Mouse (Mus musculus) kidney, embryonic 16.5 days (tissue): Measurements from ENCODE around the gene Mknk1. TPM values are rescaled to one million over a fixed set of nuclear protein-coding genes. Genes with fewer than 3 reads are reported as not detected.

Experiments used
- ATAC-seq: fragments of 200-750 bp; cut with Nextera tagmentation; 2 replicates; pipeline ENCODE4 v1.8.0; 2017; ENCODE audit warnings: moderate TSS enrichment; ENCODE audit not compliant: low FRiP score, low TSS enrichment
- H3K27ac ChIP-seq: fragments of 300-500 bp; sonication (generic); 2 replicates; pipeline ENCODE4 v1.5.1; 2014; ENCODE audit warnings: low read length
- H3K27me3 ChIP-seq: fragments of 300-500 bp; sonication (generic); 2 replicates; pipeline ENCODE4 v1.6.1; 2014; ENCODE audit warnings: low read length, control low read depth, mixed read lengths; ENCODE audit not compliant: insufficient read depth
- H3K36me3 ChIP-seq: fragments of 300-500 bp; sonication (generic); 2 replicates; pipeline ENCODE4 v1.6.1; 2014; ENCODE audit warnings: low read length, control low read depth, mixed read lengths; ENCODE audit not compliant: insufficient read depth
- H3K4me1 ChIP-seq: fragments of 300-500 bp; sonication (generic); 2 replicates; pipeline ENCODE4 v1.6.1; 2014; ENCODE audit warnings: low read length, control low read depth, mixed read lengths; ENCODE audit not compliant: insufficient read depth
- H3K4me2 ChIP-seq: fragments of 300-500 bp; sonication (generic); replicated peaks from 2 replicates; pipeline ENCODE4 v1.6.1; 2014; ENCODE audit warnings: low read depth, low read length
- H3K4me3 ChIP-seq: fragments of 300-500 bp; sonication (generic); 2 replicates; pipeline ENCODE4 v1.5.1; 2014; ENCODE audit warnings: mild to moderate bottlenecking, low read length
- H3K9ac ChIP-seq: fragments of 300-500 bp; sonication (generic); replicated peaks from 2 replicates; pipeline ENCODE4 v1.6.1; 2014; ENCODE audit warnings: low read length
- H3K9me3 ChIP-seq: fragments of 300-500 bp; sonication (generic); 2 replicates; pipeline ENCODE4 v1.6.1; 2016; ENCODE audit warnings: low read length, control low read depth
- WGBS: fragments of 180-500 bp; shearing (Covaris S2); extraction: QIAGEN DNeasy Blood & Tissue Kit; methylation state at CpG from one replicate; pipeline ENCODE4 v1.1.7; 2014; 5-methylcytosine and 5-hydroxymethylcytosine counted together
- polyA plus RNA-seq: library from polyadenylated mRNA; unstranded; fragments of >200 nt; fragmentation: Nextera tagmentation; extraction: Ambion mirVana; gene quantifications from 2 replicates; pipeline ENCODE4 v1.2.1, GENCODE M21; 2015

Gene Mknk1
- 29.9 and 31.0 TPM in 2 replicates for polyA plus RNA-seq

- 1% methylated on average over 51 of the region's 51 CpGs for WGBS
- H3K27me3 ChIP-seq: no peaks in the 10 kb centered on the region
- H3K36me3 ChIP-seq: no peaks in the 10 kb centered on the region
- peak within 1 kb of the TSS; percentile 63 for H3K4me2 ChIP-seq
- H3K4me3 ChIP-seq: peak within 1 kb of the TSS; percentile 81
- H3K9me3 ChIP-seq: no peaks in the 10 kb centered on the region
- H3K27ac ChIP-seq: peak within 1 kb of the TSS; percentile 35; the same call in 1 of the 2 replicates
- ATAC-seq: peak; percentile 94
- H3K9ac ChIP-seq: peak within 1 kb of the TSS; percentile 78
- peaks cover 7% of the 10 kb centered on the region for H3K4me1 ChIP-seq
These were observed at the start of gene Mknk1 for GRCm38 (mm10) chr4:115838696-115839641. TSS of gene Mknk1 (plus strand) at chr4:115839198.

DNA sequence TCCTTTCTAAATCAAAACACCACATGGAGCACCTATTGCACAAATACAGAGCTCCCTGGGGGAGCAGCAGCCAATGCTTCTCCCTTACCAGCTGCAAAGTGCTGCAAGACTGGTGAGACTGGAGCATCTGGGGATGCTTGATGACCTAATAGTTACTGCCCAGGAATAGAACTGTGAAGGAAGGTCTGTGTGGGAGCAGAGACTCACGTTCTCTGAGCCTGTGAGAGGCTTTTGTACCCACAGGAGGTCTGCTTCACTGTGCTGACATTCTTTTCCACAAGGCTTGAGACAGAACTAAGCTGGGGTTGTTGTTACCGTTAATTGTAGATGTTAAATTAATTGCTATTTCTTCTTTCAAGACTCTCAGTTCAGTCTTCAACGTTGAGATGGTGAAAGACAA is 48.1 kb upstream of the Mknk1 start:
- H3K4me2 ChIP-seq: no peak overlapping the region
- H3K27ac ChIP-seq: no peak overlapping the region
- ATAC-seq: no peak
- no peak overlapping the region for H3K4me3 ChIP-seq
- peaks cover 1% of the 10 kb centered on the region for H3K4me1 ChIP-seq
- H3K36me3 ChIP-seq: peaks cover 41% of the 10 kb centered on the region
- H3K9me3 ChIP-seq: no peaks in the 10 kb centered on the region
- no peak overlapping the region for H3K9ac ChIP-seq
- H3K27me3 ChIP-seq: no peaks in the 10 kb centered on the region
- WGBS: 67% methylated on average over 3 of the region's 3 CpGs

- Histone ChIP-seq H3K4me3 (no peak overlapping the region), H3K9ac (no peak overlapping the region), H3K36me3 (peaks cover 39% of the 10 kb centered on the region), H3K9me3 (no peaks in the 10 kb centered on the region), H3K27me3 (no peaks in the 10 kb centered on the region), H3K4me2 (no peak overlapping the region), H3K4me1 (no peaks in the 10 kb centered on the region), H3K27ac (no peak overlapping the region)
- 48% methylated on average over 3 of the region's 3 CpGs for WGBS
- ATAC-seq: no peak
These were observed 43.6 kb upstream of the Mknk1 start for GRCm38 (mm10) chr4:115795360-115795759.

DNA sequence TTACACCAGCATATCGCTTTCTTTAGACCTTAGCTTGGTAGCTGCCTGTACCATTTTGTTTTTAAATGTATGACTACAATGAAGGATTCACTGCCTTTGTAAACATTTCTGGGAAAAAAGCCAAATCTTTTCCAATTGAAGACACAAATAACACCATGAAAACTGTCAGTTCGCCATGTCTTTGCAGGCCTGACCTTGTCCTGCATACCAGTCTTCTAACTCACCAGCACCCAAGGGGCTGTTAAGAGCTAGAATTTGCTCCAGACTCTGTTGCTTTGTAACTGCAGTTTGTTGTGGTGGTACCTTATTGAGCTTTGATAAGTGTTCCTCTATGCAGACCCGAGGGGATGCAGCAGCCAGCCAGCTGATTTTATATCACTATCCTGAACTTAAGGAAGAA is 39.0 kb upstream of the Mknk1 start:
- no peak overlapping the region for H3K27ac ChIP-seq
- WGBS: 85% methylated on average over 3 of the region's 3 CpGs
- H3K27me3 ChIP-seq: no peaks in the 10 kb centered on the region
- H3K4me2 ChIP-seq: no peak overlapping the region
- ATAC-seq: no peak
- no peaks in the 10 kb centered on the region for H3K4me1 ChIP-seq
- H3K9me3 ChIP-seq: no peaks in the 10 kb centered on the region
- H3K4me3 ChIP-seq: no peak overlapping the region
- peaks cover 26% of the 10 kb centered on the region for H3K36me3 ChIP-seq
- no peak overlapping the region for H3K9ac ChIP-seq

GRCm38 (mm10) chr4:115812326-115812725 is 26.7 kb upstream of the Mknk1 start:
- Histone ChIP-seq H3K4me1 (no peaks in the 10 kb centered on the region), H3K27ac (no peak overlapping the region), H3K27me3 (no peaks in the 10 kb centered on the region), H3K4me2 (no peak overlapping the region), H3K36me3 (peaks cover 15% of the 10 kb centered on the region; the same call in 1 of the 2 replicates), H3K9me3 (no peaks in the 10 kb centered on the region), H3K4me3 (no peak overlapping the region), H3K9ac (no peak overlapping the region)
- WGBS: 90% methylated on average over 4 of the region's 4 CpGs
- ATAC-seq: no peak

- Histone ChIP-seq H3K9me3 (no peaks in the 10 kb centered on the region), H3K9ac (no peak overlapping the region), H3K4me3 (no peak overlapping the region), H3K27ac (no peak overlapping the region), H3K4me2 (no peak overlapping the region), H3K27me3 (no peaks in the 10 kb centered on the region), H3K36me3 (peaks cover 15% of the 10 kb centered on the region; the same call in 1 of the 2 replicates), H3K4me1 (no peaks in the 10 kb centered on the region)
- WGBS: 91% methylated on average over 5 of the region's 5 CpGs
- ATAC-seq: no peak
These were observed 23.4 kb upstream of the Mknk1 start for GRCm38 (mm10) chr4:115815606-115816005.

GRCm38 (mm10) chr4:115820199-115820598 is 18.8 kb upstream of the Mknk1 start:
- Histone ChIP-seq H3K4me1 (no peaks in the 10 kb centered on the region), H3K4me3 (no peak overlapping the region), H3K4me2 (no peak overlapping the region), H3K9ac (no peak overlapping the region), H3K27me3 (no peaks in the 10 kb centered on the region), H3K9me3 (no peaks in the 10 kb centered on the region), H3K27ac (no peak overlapping the region), H3K36me3 (0 out of 2 replicates have a peak, but pooled peaks cover 4% of the 10 kb centered on the region)
- ATAC-seq: no peak
- WGBS: 59% methylated on average over 3 of the region's 3 CpGs

- Histone ChIP-seq H3K4me1 (no peaks in the 10 kb centered on the region), H3K9me3 (no peaks in the 10 kb centered on the region), H3K9ac (no peak overlapping the region), H3K4me3 (no peak overlapping the region), H3K27me3 (no peaks in the 10 kb centered on the region), H3K36me3 (no peaks in the 10 kb centered on the region), H3K27ac (no peak overlapping the region), H3K4me2 (no peak overlapping the region)
- ATAC-seq: no peak
- 66% methylated on average over 3 of the region's 3 CpGs for WGBS
These were observed 18.1 kb upstream of the Mknk1 start for GRCm38 (mm10) chr4:115820944-115821343.

GRCm38 (mm10) chr4:115821431-115821830 is 17.6 kb upstream of the Mknk1 start:
- Histone ChIP-seq H3K4me2 (no peak overlapping the region), H3K36me3 (no peaks in the 10 kb centered on the region), H3K27ac (no peak overlapping the region), H3K27me3 (no peaks in the 10 kb centered on the region), H3K9ac (no peak overlapping the region), H3K4me3 (no peak overlapping the region), H3K9me3 (no peaks in the 10 kb centered on the region), H3K4me1 (no peaks in the 10 kb centered on the region)
- ATAC-seq: no peak

GRCm38 (mm10) chr4:115821928-115822327 is 17.1 kb upstream of the Mknk1 start:
- H3K4me2 ChIP-seq: no peak overlapping the region
- H3K4me3 ChIP-seq: no peak overlapping the region
- WGBS: 61% methylated on average over 3 of the region's 3 CpGs
- no peaks in the 10 kb centered on the region for H3K27me3 ChIP-seq
- ATAC-seq: no peak
- H3K9ac ChIP-seq: no peak overlapping the region
- H3K4me1 ChIP-seq: 0 out of 2 replicates have a peak, but pooled peaks cover under 1% of the 10 kb centered on the region
- no peaks in the 10 kb centered on the region for H3K9me3 ChIP-seq
- no peaks in the 10 kb centered on the region for H3K36me3 ChIP-seq
- H3K27ac ChIP-seq: no peak overlapping the region
